Mouse (Mus musculus) embryonic facial prominence, embryonic 11.5 days (tissue): ENCODE measurements at regions not wholly inside any gene's neighbourhood (a gene's known extent, or its start where the extent isn't known, plus 50 kb on each side); places are given as distances from the start of the nearest gene placed in this dataset.

Experiments
- ATAC-seq: fragments of 200-750 bp; cut with Nextera tagmentation; replicated peaks from 2 replicates; pipeline ENCODE4 v1.8.0; 2017; ENCODE audit warnings: low read depth; ENCODE audit not compliant: insufficient number of reproducible peaks, low FRiP score, low TSS enrichment
- DNase-seq: peaks from one replicate; pipeline ENCODE4 v3.0.0-alpha.2; 2015; ENCODE audit warnings: low spot score
- H3K27ac ChIP-seq: fragments of 300-500 bp; sonication (generic); replicated peaks from 2 replicates; pipeline ENCODE4 v1.5.1; 2014; ENCODE audit warnings: mild to moderate bottlenecking, low read depth, low read length, control low read depth
- H3K27me3 ChIP-seq: fragments of 300-500 bp; sonication (generic); 2 replicates; pipeline ENCODE4 v1.6.1; 2014; ENCODE audit warnings: mild to moderate bottlenecking, low read length, moderate library complexity, mixed read lengths; ENCODE audit not compliant: control insufficient read depth, insufficient read depth
- H3K36me3 ChIP-seq: fragments of 300-500 bp; sonication (generic); replicated peaks from 2 replicates; pipeline ENCODE4 v1.6.1; 2014; ENCODE audit warnings: low read depth, mild to moderate bottlenecking, low read length, moderate library complexity, mixed read lengths; ENCODE audit not compliant: control insufficient read depth, insufficient read depth
- H3K4me1 ChIP-seq: fragments of 300-500 bp; sonication (generic); 2 replicates; pipeline ENCODE4 v1.6.1; 2014; ENCODE audit warnings: low read length, mixed read lengths; ENCODE audit not compliant: control insufficient read depth, insufficient read depth
- H3K4me2 ChIP-seq: fragments of 300-500 bp; sonication (generic); 2 replicates; pipeline ENCODE4 v1.6.1; 2014; ENCODE audit warnings: low read depth, mild to moderate bottlenecking, control low read depth, low read length, moderate library complexity
- H3K4me3 ChIP-seq: fragments of 300-500 bp; sonication (generic); 2 replicates; pipeline ENCODE4 v1.5.1; 2014; ENCODE audit warnings: low read depth, low read length, control low read depth
- H3K9ac ChIP-seq: fragments of 300-500 bp; sonication (generic); replicated peaks from 2 replicates; pipeline ENCODE4 v1.6.1; 2014; ENCODE audit warnings: mild to moderate bottlenecking, control low read depth, low read length
- H3K9me3 ChIP-seq: fragments of 300-500 bp; sonication (generic); replicated peaks from 2 replicates; pipeline ENCODE4 v1.6.1; 2016; ENCODE audit warnings: mild to moderate bottlenecking, low read length, inconsistent platforms, mixed read lengths; ENCODE audit not compliant: control insufficient read depth
- WGBS: fragments of 180-500 bp; shearing (Covaris S2); extraction: QIAGEN DNeasy Blood & Tissue Kit; methylation state at CpG from one replicate; pipeline ENCODE4 v1.1.7; 2014; 5-methylcytosine and 5-hydroxymethylcytosine counted together

- Histone ChIP-seq H3K4me2 (no peak overlapping the region), H3K9me3 (no peaks in the 10 kb centered on the region), H3K27me3 (no peaks in the 10 kb centered on the region), H3K9ac (no peak overlapping the region), H3K4me3 (no peak overlapping the region), H3K36me3 (no peaks in the 10 kb centered on the region), H3K4me1 (no peaks in the 10 kb centered on the region), H3K27ac (no peak overlapping the region)
- DNase-seq (no peak), ATAC-seq (no peak)
- 85% methylated on average over 6 of the region's 6 CpGs for WGBS
Measured at GRCm38 (mm10) chr1:176683146-176683545, 130.7 kb downstream of the Cep170 start.

DNA sequence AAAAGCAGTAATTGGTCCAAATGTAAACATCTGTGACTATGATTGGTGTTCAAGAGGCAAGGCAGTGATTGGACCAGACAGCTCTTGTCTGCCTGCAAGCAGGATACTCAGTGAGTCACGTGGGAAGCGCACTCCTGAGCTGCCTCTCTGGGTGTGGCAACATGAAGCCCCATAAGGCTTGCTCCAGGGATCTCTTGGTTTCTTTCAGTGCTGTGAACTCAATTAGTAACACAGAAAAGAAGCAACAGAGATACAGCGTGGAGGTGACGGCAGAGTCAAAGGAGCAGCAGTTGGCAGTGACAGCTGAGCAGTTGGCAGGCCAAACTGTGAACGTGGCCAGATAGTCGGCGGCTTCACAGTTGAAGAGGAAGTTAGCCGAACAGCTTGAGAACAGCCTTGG, 131.9 kb downstream of the Cep170 start:
- ATAC-seq, result no peak
- no peak overlapping the region for H3K4me3 ChIP-seq
- no peaks in the 10 kb centered on the region for H3K4me1 ChIP-seq
- no peak overlapping the region for H3K27ac ChIP-seq
- no peaks in the 10 kb centered on the region for H3K9me3 ChIP-seq
- no peak overlapping the region for H3K4me2 ChIP-seq
- H3K36me3 ChIP-seq, result no peaks in the 10 kb centered on the region
- 83% methylated on average over 8 of the region's 8 CpGs for WGBS
- H3K9ac ChIP-seq, result no peak overlapping the region
- no peak for DNase-seq
- no peaks in the 10 kb centered on the region for H3K27me3 ChIP-seq

- H3K4me2 ChIP-seq, result no peak overlapping the region
- no peaks in the 10 kb centered on the region for H3K4me1 ChIP-seq
- no peaks in the 10 kb centered on the region for H3K36me3 ChIP-seq
- no peak overlapping the region for H3K9ac ChIP-seq
- no peaks in the 10 kb centered on the region for H3K9me3 ChIP-seq
- no peak overlapping the region for H3K4me3 ChIP-seq
- ATAC-seq, result no peak
- H3K27me3 ChIP-seq, result no peaks in the 10 kb centered on the region
- DNase-seq, result no peak
- H3K27ac ChIP-seq, result no peak overlapping the region
Measured at GRCm38 (mm10) chr1:176675184-176675583, 138.7 kb downstream of the Cep170 start.

DNA sequence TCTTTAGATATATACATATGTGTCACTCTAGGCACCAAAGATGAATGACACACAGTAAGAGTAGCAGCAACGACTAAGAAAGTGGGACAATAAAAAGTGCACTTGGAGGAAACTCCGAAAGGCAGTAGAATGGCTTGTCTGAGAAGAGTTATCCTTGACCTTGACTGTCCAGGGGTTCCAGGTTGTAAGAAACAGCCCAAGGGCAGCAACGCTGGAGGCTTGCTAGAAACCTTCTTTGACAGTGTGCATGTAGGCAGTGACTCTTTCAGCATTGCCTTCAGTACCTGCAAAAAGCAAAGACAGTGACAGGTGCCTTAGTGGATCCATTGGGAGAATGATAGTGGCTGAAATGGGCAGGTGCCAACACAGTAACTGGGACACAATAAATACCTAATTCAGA, 142.8 kb downstream of the Cep170 start:
- Histone ChIP-seq H3K4me2 (no peak overlapping the region), H3K27ac (no peak overlapping the region), H3K4me1 (no peaks in the 10 kb centered on the region), H3K4me3 (no peak overlapping the region), H3K9ac (no peak overlapping the region), H3K9me3 (no peaks in the 10 kb centered on the region), H3K36me3 (no peaks in the 10 kb centered on the region), H3K27me3 (no peaks in the 10 kb centered on the region)
- ATAC-seq (no peak), DNase-seq (no peak)
- 74% methylated on average over 3 of the region's 3 CpGs for WGBS

GRCm38 (mm10) chr1:176667552-176668306, 146.1 kb downstream of the Cep170 start:
- DNase-seq (no peak), ATAC-seq (no peak)
- Histone ChIP-seq H3K27me3 (no peaks in the 10 kb centered on the region), H3K9ac (no peak overlapping the region), H3K9me3 (no peaks in the 10 kb centered on the region), H3K4me2 (no peak overlapping the region), H3K4me1 (no peaks in the 10 kb centered on the region), H3K27ac (no peak overlapping the region), H3K36me3 (no peaks in the 10 kb centered on the region), H3K4me3 (no peak overlapping the region)
- WGBS, result 74% methylated on average over 8 of the region's 8 CpGs

DNA sequence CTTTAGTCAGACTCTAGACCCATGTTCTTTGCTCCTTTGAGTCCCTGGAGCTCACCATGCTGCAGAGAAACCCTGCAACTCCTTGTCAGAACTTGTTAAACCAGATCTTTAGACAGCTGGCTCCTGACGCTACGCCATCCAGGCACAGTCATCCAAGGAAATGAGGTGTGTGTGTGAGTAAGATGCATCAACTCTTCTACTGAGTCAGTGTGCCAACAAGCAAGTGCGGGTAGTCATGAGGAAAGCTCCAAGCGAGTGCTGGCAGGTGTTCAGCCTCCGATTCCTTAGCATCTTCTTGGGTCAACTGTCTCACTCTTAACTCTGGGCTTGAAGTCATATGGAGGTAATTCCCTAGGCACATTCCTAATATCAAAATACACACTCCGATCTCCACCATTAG, 153.6 kb downstream of the Cep170 start:
- Histone ChIP-seq H3K9ac (no peak overlapping the region), H3K27ac (no peak overlapping the region), H3K9me3 (no peaks in the 10 kb centered on the region), H3K4me2 (no peak overlapping the region), H3K36me3 (no peaks in the 10 kb centered on the region), H3K4me1 (no peaks in the 10 kb centered on the region), H3K4me3 (no peak overlapping the region), H3K27me3 (no peaks in the 10 kb centered on the region)
- DNase-seq (no peak), ATAC-seq (no peak)
- WGBS, result 88% methylated on average over 6 of the region's 6 CpGs

DNA sequence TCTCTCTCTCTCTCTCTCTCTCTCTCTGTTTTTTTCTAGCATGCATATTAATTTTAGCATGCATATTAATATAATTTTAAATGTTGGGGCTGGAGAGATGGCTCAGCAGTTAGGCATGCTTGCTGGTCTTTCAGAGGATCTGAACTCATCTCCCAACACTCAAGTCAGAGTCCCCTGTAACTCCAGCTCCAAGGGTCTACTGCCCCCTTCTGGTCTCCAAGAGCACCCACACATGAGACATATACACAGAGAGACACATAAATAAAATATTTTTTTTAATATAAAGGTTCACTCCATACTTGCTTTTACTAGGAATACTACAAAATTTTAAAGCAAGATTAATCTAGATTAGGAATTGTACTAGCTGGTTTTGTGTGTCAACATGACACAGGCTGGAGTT, 155.2 kb downstream of the Cep170 start:
- Histone ChIP-seq H3K4me2 (no peak overlapping the region), H3K27me3 (no peaks in the 10 kb centered on the region), H3K9me3 (no peaks in the 10 kb centered on the region), H3K36me3 (no peaks in the 10 kb centered on the region), H3K9ac (no peak overlapping the region), H3K27ac (no peak overlapping the region), H3K4me3 (no peak overlapping the region), H3K4me1 (no peaks in the 10 kb centered on the region)
- no peak for ATAC-seq
- no peak for DNase-seq

DNA sequence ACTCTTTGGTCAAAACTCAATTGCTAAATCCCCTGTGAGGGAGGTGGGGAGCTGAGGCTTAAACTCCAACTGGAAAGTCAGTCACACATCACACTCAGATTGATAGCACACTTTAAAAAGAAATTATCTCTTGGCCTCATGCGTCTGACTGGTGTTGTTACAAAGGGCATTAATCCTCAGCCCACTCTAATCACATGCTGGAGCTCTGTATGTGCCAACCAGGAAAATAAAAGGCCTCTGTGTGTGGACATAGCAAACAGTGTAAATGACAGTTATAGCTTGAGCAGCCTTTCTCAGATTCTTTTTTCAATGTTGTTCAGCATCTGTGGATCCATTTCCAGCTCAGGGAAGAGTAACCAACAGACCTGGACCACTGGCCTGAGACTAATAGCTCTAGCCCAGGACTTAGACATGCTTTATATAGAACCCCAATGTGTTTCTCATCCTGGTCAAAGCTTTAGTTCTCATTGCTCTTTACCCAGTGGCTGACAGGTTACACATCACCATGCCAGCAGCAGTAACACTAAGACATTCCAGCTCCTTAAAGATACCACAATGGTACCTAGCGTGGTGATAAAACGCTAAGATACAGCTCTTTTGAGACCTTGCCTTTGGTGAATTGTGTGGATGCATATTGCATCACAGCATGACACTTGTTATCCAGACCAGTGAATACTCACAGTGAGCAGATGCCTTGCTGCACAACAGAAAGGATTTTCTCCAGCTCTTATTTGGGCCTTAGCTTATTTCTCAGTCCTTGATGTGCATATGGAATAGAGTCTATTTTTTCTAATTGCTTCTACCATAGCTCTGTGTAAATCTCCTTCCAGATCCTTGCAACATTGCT, 158.2 kb downstream of the Cep170 start:
- DNase-seq, result no peak
- no peak for ATAC-seq
- Histone ChIP-seq H3K4me3 (no peak overlapping the region), H3K4me1 (no peaks in the 10 kb centered on the region), H3K27me3 (no peaks in the 10 kb centered on the region), H3K4me2 (no peak overlapping the region), H3K36me3 (no peaks in the 10 kb centered on the region), H3K9ac (no peak overlapping the region), H3K27ac (no peak overlapping the region), H3K9me3 (no peaks in the 10 kb centered on the region)
- 74% methylated on average over 3 of the region's 3 CpGs for WGBS
